Mouse (Mus musculus) myocyte (in vitro differentiated cells): ENCODE measurements around the gene Iffo2.

Source experiments
- MAX ChIP-seq: IDR thresholded peaks from one replicate; pipeline ENCODE4 v1.6.1; 2011; ENCODE audit warnings: low read depth, mild to moderate bottlenecking, control low read depth
- POLR2A ChIP-seq: IDR thresholded peaks from one replicate; pipeline ENCODE4 v1.6.1; 2011; ENCODE audit warnings: low read depth, mild to moderate bottlenecking, control low read depth, moderate library complexity; ENCODE audit not compliant: insufficient read length
- POLR2AphosphoS2 ChIP-seq: IDR thresholded peaks from one replicate; pipeline ENCODE4 v1.6.1; 2011; ENCODE audit warnings: low read depth, control low read depth; ENCODE audit not compliant: insufficient read length

GRCm38 (mm10) chr4:139512985-139513384 lies 17.4 kb upstream of the Iffo2 start:
- no peak for TF ChIP-seq POLR2A
- no peak for TF ChIP-seq MAX
- no peak for TF ChIP-seq POLR2AphosphoS2
